Mouse (Mus musculus): ENCODE results near the gene Arhgef17. TPM values are rescaled to one million over a fixed set of nuclear protein-coding genes. Genes with fewer than 3 reads are reported as not detected.

The Arhgef17 gene
- polyA plus RNA-seq, 1 experiment, result 43.1 TPM

DNA sequence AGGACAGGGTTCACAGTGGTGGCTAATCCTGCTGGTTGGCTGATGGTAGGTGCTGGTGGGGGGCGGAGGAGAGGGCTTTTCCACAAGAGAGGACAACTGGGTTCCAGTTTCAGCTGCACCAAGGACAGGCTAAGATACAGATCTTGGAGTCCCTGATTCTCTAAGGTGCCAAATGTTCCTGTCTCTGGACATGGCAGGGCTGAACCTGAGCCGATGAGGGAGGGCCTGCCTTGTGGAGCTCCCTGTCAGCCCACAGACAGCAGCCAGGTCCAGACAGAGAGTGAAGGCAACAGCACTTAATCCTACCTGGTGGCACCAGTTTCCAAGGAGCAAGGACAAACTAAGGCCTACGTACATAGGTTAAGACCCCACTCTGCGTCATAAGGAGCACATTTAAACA, 47.4 kb downstream of the Arhgef17 start:
- Histone ChIP-seq H3K27ac (ENCODE audit: insufficient read depth, low read length) (no peak overlapping the region), H3K4me3 (ENCODE audit: insufficient read depth, low read length) (no peak overlapping the region)
- TF ChIP-seq CTCF (IDR thresholded peaks at IDR 0.05; ENCODE audit: borderline replicate concordance, insufficient read depth, low read length), result no peak
- TF ChIP-seq POLR2A (IDR thresholded peaks at IDR 0.05; ENCODE audit: low read depth, low read length), result no peak

DNA sequence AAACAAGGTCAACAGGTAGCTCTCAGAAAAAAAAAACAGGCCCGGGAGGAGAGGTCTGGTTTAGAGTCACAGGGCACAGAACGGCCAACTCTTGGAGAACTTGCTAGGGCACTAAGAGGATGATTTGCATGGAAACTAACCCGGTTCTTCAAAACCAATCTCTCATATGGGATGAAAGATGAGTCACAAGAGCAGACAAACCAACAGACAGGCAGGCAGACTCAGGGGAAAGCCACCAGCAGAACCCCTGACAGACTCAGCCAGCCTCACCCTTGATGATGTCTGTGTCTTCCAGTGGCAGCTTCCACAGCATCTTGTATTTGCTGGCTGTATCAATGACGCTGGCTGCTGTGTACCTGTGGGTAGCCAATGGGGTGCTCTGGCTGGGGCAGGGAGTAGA, 50.0 kb downstream of the Arhgef17 start:
- TF ChIP-seq POLR2A (IDR thresholded peaks at IDR 0.05; ENCODE audit: low read depth, low read length) (no peak), CTCF (IDR thresholded peaks at IDR 0.05; ENCODE audit: borderline replicate concordance, insufficient read depth, low read length) (no peak)
- no peak overlapping the region for H3K27ac ChIP-seq (ENCODE audit: insufficient read depth, low read length)
- H3K4me3 ChIP-seq (ENCODE audit: insufficient read depth, low read length), result no peak overlapping the region
- no peaks in the 10 kb centered on the region for H3K4me1 ChIP-seq (ENCODE audit: control insufficient read depth, insufficient read depth, low read length)

More for the DNA sequence above, 47.4 kb downstream of the Arhgef17 start:
- H3K4me1 ChIP-seq (ENCODE audit: control insufficient read depth, insufficient read depth, low read length), result no peaks in the 10 kb centered on the region

DNA sequence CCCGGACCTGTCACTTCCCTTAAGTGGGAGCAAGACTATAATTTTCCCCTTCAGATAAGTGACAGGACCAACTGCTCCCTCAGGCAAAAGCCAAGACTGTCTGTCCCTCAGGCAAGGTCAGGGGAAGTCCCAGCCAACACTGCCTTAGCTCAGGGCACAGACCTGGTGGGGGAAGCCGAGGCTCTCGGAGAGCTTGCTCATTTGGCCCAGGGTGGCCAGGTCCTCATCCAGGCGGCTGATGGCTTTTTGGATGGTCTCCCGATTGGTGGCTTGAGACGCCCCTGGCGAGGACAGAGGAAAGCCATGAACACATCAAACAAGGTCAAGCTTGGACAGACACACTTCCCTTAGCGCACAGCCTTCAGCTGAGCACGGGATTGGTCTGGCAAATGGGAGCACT, 50.4 kb downstream of the Arhgef17 start:
- Histone ChIP-seq H3K4me1 (ENCODE audit: control insufficient read depth, insufficient read depth, low read length) (no peaks in the 10 kb centered on the region), H3K4me3 (ENCODE audit: insufficient read depth, low read length) (no peak overlapping the region), H3K27ac (ENCODE audit: insufficient read depth, low read length) (no peak overlapping the region)
- TF ChIP-seq POLR2A (IDR thresholded peaks at IDR 0.05; ENCODE audit: low read depth, low read length) (no peak), CTCF (IDR thresholded peaks at IDR 0.05; ENCODE audit: borderline replicate concordance, insufficient read depth, low read length) (no peak)

DNA sequence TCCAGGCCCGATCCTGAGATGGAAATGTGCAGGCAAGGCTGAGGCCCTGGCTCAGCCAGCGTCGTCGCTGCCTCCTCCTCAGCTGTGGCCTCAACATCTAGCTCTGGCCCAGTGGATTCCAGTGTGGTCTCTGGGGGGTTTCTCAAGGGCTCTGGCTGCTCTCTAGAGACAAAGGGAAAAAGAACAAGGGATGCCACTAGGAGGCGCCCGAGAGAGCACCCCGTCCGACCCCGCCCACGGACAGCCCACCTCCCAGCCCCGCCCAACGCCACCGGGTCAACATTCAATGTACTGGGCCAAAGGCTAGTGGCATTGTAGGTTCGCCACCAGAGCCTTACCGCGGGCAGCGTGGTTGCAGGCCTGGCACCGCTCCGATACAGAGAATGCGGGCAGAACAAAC, 52.3 kb downstream of the Arhgef17 start:
- Histone ChIP-seq H3K4me1 (ENCODE audit: control insufficient read depth, insufficient read depth, low read length) (no peaks in the 10 kb centered on the region), H3K4me3 (ENCODE audit: insufficient read depth, low read length) (no peak overlapping the region), H3K27ac (ENCODE audit: insufficient read depth, low read length) (no peak overlapping the region)
- TF ChIP-seq POLR2A (IDR thresholded peaks at IDR 0.05; ENCODE audit: low read depth, low read length) (no peak), CTCF (IDR thresholded peaks at IDR 0.05; ENCODE audit: borderline replicate concordance, insufficient read depth, low read length) (no peak)

DNA sequence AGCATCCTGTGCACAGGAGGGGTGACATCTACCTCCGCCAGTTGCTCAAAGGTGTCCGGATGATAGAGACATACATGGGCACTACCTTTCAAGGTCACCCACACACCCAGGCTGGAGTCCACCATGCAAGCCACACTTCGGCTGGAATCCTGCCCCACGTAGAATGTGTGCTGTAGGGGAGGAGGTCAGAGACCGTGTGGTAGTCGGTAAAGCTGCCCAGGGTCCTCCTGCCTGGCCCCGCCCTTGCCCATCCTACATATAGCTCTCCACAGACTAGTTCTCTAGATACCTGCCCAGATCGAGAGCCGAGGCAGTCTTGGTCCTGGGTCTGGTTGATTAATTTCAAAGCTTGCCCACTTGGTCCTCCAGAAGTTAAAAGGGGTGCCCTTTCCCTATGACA, 55.1 kb downstream of the Arhgef17 start:
- H3K4me3 ChIP-seq (ENCODE audit: insufficient read depth, low read length), result no peak overlapping the region
- no peaks in the 10 kb centered on the region for H3K4me1 ChIP-seq (ENCODE audit: control insufficient read depth, insufficient read depth, low read length)
- TF ChIP-seq POLR2A (IDR thresholded peaks at IDR 0.05; ENCODE audit: low read depth, low read length) (no peak), CTCF (IDR thresholded peaks at IDR 0.05; ENCODE audit: borderline replicate concordance, insufficient read depth, low read length) (no peak)
- no peak overlapping the region for H3K27ac ChIP-seq (ENCODE audit: insufficient read depth, low read length)

DNA sequence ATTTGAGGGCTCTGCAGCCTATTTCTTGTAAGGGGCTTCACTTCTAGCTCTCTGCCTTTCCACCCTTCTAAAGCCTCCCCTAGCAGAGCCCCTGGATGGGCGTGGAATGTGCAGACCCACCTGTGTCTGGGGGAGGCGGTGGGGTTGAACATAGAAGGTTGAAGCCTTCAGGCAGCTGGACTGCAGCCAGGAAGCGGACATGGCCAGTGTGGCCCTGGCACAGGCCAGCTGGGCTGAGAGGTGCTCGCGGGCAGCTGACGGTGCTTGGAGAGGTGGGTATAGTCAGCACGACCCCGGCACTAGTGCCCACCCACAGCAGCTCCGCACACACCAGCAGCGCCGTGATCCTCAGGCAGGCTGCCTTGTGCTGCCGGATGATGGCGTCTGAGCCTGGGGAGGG, 55.6 kb downstream of the Arhgef17 start:
- Histone ChIP-seq H3K27ac (ENCODE audit: insufficient read depth, low read length) (no peak overlapping the region), H3K4me3 (ENCODE audit: insufficient read depth, low read length) (no peak overlapping the region), H3K4me1 (ENCODE audit: control insufficient read depth, insufficient read depth, low read length) (no peaks in the 10 kb centered on the region)
- TF ChIP-seq CTCF (IDR thresholded peaks at IDR 0.05; ENCODE audit: borderline replicate concordance, insufficient read depth, low read length), result no peak
- TF ChIP-seq POLR2A (IDR thresholded peaks at IDR 0.05; ENCODE audit: low read depth, low read length), result no peak

DNA sequence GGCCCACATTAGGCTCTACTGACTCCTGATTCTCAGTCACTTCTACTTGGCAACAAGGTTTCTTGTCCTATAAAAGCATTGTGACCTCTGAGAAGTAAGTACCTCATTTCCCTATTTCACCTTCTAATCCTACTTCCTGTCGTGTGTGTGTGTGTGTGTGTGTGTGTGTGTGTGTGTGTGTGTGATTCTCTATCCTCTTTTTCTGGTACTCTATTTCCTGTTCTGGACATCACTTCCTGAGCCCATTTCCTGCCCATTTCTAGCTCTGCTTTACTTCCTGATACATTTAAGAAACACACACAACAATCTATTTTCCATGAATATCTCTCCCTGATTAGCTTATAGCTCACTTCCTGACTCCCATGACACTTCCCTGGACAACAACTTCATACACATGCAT, 56.1 kb downstream of the Arhgef17 start:
- no peak overlapping the region for H3K27ac ChIP-seq (ENCODE audit: insufficient read depth, low read length)
- TF ChIP-seq CTCF (IDR thresholded peaks at IDR 0.05; ENCODE audit: borderline replicate concordance, insufficient read depth, low read length) (no peak), POLR2A (IDR thresholded peaks at IDR 0.05; ENCODE audit: low read depth, low read length) (no peak)
- H3K4me3 ChIP-seq (ENCODE audit: insufficient read depth, low read length), result no peak overlapping the region
- H3K4me1 ChIP-seq (ENCODE audit: control insufficient read depth, insufficient read depth, low read length), result no peaks in the 10 kb centered on the region

DNA sequence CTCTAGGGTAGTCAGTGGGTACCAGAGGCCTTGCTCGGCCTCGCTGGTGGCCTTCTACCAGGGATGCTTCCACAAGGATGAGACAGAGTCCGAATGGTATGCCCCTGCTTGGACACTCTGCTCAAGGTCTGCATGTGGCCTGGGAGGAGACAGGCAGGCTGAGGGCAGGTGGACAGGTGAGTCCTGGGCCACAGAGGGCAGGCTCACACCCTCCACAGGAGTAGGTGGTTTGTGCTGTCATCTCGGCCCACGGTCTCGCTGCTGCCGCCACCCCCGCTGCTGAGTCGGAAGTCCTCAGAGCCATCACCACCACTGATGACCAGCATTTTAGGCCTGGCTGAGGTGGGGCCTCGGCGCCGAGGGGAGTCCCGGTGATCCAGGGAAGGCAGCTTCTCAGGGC, 58.7 kb downstream of the Arhgef17 start:
- Histone ChIP-seq H3K27ac (ENCODE audit: insufficient read depth, low read length) (no peak overlapping the region), H3K4me3 (ENCODE audit: insufficient read depth, low read length) (no peak overlapping the region), H3K4me1 (ENCODE audit: control insufficient read depth, insufficient read depth, low read length) (no peaks in the 10 kb centered on the region)
- TF ChIP-seq CTCF (IDR thresholded peaks at IDR 0.05; ENCODE audit: borderline replicate concordance, insufficient read depth, low read length) (no peak), POLR2A (IDR thresholded peaks at IDR 0.05; ENCODE audit: low read depth, low read length) (no peak)

DNA sequence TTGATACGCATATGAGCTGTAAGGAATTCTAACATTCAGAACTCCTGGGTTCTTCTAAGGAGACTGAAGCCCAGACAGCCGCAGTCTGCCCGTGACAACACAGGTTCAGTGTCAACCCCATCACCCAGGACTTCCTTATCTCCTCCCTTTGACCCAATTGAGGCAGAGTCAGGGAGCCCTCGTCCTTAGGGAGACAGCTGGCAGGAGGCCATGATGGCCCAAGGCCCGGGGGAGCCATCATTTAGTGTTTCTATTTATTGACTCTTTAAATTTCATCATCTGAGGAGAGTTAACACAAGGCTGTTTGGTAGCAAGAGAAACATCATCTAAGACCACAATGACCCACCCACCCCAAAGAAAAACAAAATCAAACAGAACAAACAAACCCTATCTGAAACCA, 60.0 kb downstream of the Arhgef17 start:
- H3K4me1 ChIP-seq (ENCODE audit: control insufficient read depth, insufficient read depth, low read length), result no peaks in the 10 kb centered on the region
- TF ChIP-seq CTCF (IDR thresholded peaks at IDR 0.05; ENCODE audit: borderline replicate concordance, insufficient read depth, low read length) (no peak), POLR2A (IDR thresholded peaks at IDR 0.05; ENCODE audit: low read depth, low read length) (no peak)
- no peak overlapping the region for H3K4me3 ChIP-seq (ENCODE audit: insufficient read depth, low read length)
- H3K27ac ChIP-seq (ENCODE audit: insufficient read depth, low read length), result no peak overlapping the region

DNA sequence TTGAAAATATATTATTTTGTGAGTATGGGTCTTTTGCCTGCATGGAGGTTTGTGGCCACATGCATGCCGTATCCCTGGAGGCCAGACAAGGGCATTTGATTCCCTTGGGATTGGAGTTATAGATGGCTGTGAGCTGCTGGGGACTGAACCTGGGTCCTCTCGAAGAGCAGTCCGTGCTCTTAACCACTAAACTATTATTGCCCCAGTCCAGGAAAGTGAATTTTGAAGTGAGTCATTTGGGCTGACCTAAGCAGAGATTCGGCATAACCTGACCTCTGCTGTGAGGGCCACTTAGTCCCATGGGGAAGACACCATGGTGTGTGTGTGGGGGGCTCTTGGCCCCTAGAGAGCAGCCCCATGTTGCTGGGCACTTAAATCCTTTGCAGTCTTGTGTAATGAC, 60.6 kb downstream of the Arhgef17 start:
- Histone ChIP-seq H3K27ac (ENCODE audit: insufficient read depth, low read length) (no peak overlapping the region), H3K4me1 (ENCODE audit: control insufficient read depth, insufficient read depth, low read length) (no peaks in the 10 kb centered on the region)
- TF ChIP-seq POLR2A (IDR thresholded peaks at IDR 0.05; ENCODE audit: low read depth, low read length) (no peak), CTCF (IDR thresholded peaks at IDR 0.05; ENCODE audit: borderline replicate concordance, insufficient read depth, low read length) (no peak)

More for the DNA sequence above, 60.6 kb downstream of the Arhgef17 start:
- H3K4me3 ChIP-seq (ENCODE audit: insufficient read depth, low read length), result no peak overlapping the region

All from embryonic fibroblast, embryonic 13.5 days (primary cell).